Mouse (Mus musculus) G1E (cell line): ENCODE data around the gene Scd1. TPM values are rescaled to one million over a fixed set of nuclear protein-coding genes. Genes with fewer than 3 reads are reported as not detected.
A peak's percentile ranks its signal among the peaks of the same experiment; 100 is the strongest.
"Not testable (repeated sequence)": the region's sequence is repeated elsewhere in the genome, so short reads cannot be mapped to it uniquely, and the experiment has no call there.

Source experiments
- ATAC-seq: 2 replicates; pipeline ENCODE4 v1.8.0; 2016; ENCODE audit warnings: mild to moderate bottlenecking; ENCODE audit not compliant: insufficient number of reproducible peaks, poor library complexity, low FRiP score, severe bottlenecking; ENCODE audit errors: extremely low read depth
- DNase-seq: peaks from one replicate; pipeline ENCODE4 v3.0.0; 2012; ENCODE audit warnings: low spot score
- H3K27me3 ChIP-seq: 2 replicates; pipeline ENCODE4 v1.6.1; 2012; ENCODE audit warnings: mild to moderate bottlenecking, low read length, inconsistent platforms; ENCODE audit not compliant: insufficient read depth
- H3K36me3 ChIP-seq: replicated peaks from 2 replicates; pipeline ENCODE3; 2012; ENCODE audit warnings: mild to moderate bottlenecking, inconsistent platforms
- H3K4me1 ChIP-seq: 2 replicates; pipeline ENCODE4 v1.6.1; 2012; ENCODE audit warnings: low read depth, low read length, inconsistent platforms, mixed read lengths; ENCODE audit not compliant: insufficient read depth
- H3K4me3 ChIP-seq: 2 replicates; pipeline ENCODE4 v1.5.1; 2012; ENCODE audit warnings: low read depth, mild to moderate bottlenecking, inconsistent platforms, low read length, moderate library complexity, mixed read lengths
- H3K9me3 ChIP-seq: replicated peaks from 2 replicates; pipeline ENCODE4 v1.6.1; 2012; ENCODE audit warnings: inconsistent platforms
- CTCF ChIP-seq: IDR thresholded peaks from 2 replicates; pipeline ENCODE4 v1.5.1; 2012; ENCODE audit warnings: low read depth, low read length, inconsistent platforms, mixed read lengths
- GATA1 ChIP-seq: IDR thresholded peaks from 2 replicates; pipeline ENCODE4 v1.6.1; 2012; ENCODE audit warnings: borderline replicate concordance, low read length, inconsistent platforms, mixed read lengths
- GATA2 ChIP-seq: IDR thresholded peaks from 2 replicates; pipeline ENCODE4 v1.6.1; 2012; ENCODE audit warnings: low read depth, low read length, inconsistent platforms, borderline replicate concordance
- POLR2AphosphoS5 ChIP-seq: IDR thresholded peaks from 2 replicates; pipeline ENCODE4 v1.6.1; 2012; ENCODE audit warnings: low read depth, low read length, inconsistent platforms; ENCODE audit not compliant: insufficient replicate concordance
- TAL1 ChIP-seq: conservative IDR thresholded peaks from 2 replicates; pipeline ENCODE4 v1.6.1; 2012; ENCODE audit warnings: low read depth, low read length, inconsistent platforms, mixed read lengths
- polyA plus RNA-seq: library from polyadenylated mRNA; stranded (reverse); fragments of >175 nt; gene quantifications from 2 replicates; pipeline ENCODE4 v1.2.3, GENCODE M21; 2012
- total RNA-seq, 2 experiments: library from RNA; stranded (forward) in 1 of 2; stranded (reverse) in 1 of 2; fragments of 200-1000 nt in 1 of 2; fragments of >200 nt in 1 of 2; fragmentation: Nextera tagmentation in 1 of 2; gene quantifications; 2 replicates each; pipeline ENCODE4 v1.2.3; 2014 to 2017

Scd1 gene
- total and polyA plus RNA-seq, 3 experiments, result 0.38 to 6.6 (median 6.4) TPM

GRCm38 (mm10) chr19:44377629-44378375 is 29.9 kb downstream of the Scd1 start:
- ATAC-seq, result no peak

GRCm38 (mm10) chr19:44376511-44376951 is 31.1 kb downstream of the Scd1 start:
- Histone ChIP-seq H3K9me3 (no peaks in the 10 kb centered on the region), H3K4me1 (peaks cover 22% of the 10 kb centered on the region), H3K4me3 (no peak overlapping the region), H3K36me3 (no peaks in the 10 kb centered on the region), H3K27me3 (peaks cover 14% of the 10 kb centered on the region)
- TF ChIP-seq TAL1 (no peak), POLR2AphosphoS5 (no peak), GATA1 (no peak), GATA2 (no peak), CTCF (no peak)
- no peak for DNase-seq
- no peak for ATAC-seq

More at GRCm38 (mm10) chr19:44377629-44378375, 29.9 kb downstream of the Scd1 start:
- TF ChIP-seq GATA2, result no peak
- TF ChIP-seq TAL1, result no peak
- no peak for TF ChIP-seq GATA1
- no peak for TF ChIP-seq POLR2AphosphoS5
- no peak for TF ChIP-seq CTCF
- Histone ChIP-seq H3K4me3 (no peak overlapping the region), H3K36me3 (no peaks in the 10 kb centered on the region), H3K27me3 (peaks cover 9% of the 10 kb centered on the region; the same call in 1 of the 2 replicates), H3K4me1 (peaks cover 22% of the 10 kb centered on the region), H3K9me3 (no peaks in the 10 kb centered on the region)
- no peak for DNase-seq

- H3K9me3 ChIP-seq, result no peaks in the 10 kb centered on the region
- H3K27me3 ChIP-seq, result peaks cover 32% of the 10 kb centered on the region
- DNase-seq, result peak; percentile 41
- peaks cover 14% of the 10 kb centered on the region for H3K4me1 ChIP-seq
- H3K4me3 ChIP-seq, result no peak overlapping the region
- no peaks in the 10 kb centered on the region for H3K36me3 ChIP-seq
- TF ChIP-seq CTCF, result peak; percentile 57
- no peak for TF ChIP-seq POLR2AphosphoS5
- peak; percentile 34; the same call in 1 of the 2 replicates for ATAC-seq
Measured at GRCm38 (mm10) chr19:44372969-44373368, 34.7 kb downstream of the Scd1 start.

DNA sequence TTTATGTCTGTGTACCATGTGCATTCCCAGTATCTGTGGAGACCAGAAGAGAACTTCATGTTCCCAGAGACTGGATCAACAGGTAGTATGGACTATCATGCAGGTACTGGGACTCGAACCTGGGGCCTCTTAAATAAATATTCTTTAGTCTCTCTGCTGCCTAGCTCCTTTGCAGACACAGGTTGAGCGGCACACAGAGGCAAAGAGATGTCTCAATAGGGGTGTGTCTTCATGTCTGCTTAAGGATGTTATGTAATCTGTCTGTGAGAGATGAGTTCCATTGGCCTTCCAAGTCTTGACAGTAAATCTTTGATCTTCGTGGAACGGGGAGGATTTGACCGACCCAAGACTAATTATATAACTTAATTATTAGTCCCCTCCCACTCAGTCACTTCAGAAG is 37.4 kb downstream of the Scd1 start:
- TF ChIP-seq GATA1 (no peak), TAL1 (no peak), GATA2 (no peak), CTCF (no peak), POLR2AphosphoS5 (no peak)
- Histone ChIP-seq H3K36me3 (no peaks in the 10 kb centered on the region), H3K9me3 (no peaks in the 10 kb centered on the region), H3K27me3 (peaks cover 37% of the 10 kb centered on the region), H3K4me1 (peaks cover 2% of the 10 kb centered on the region; the same call in 1 of the 2 replicates), H3K4me3 (no peak overlapping the region)
- no peak for ATAC-seq
- DNase-seq, result no peak

- H3K36me3 ChIP-seq, result no peaks in the 10 kb centered on the region
- H3K4me1 ChIP-seq, result peaks cover 2% of the 10 kb centered on the region; the same call in 1 of the 2 replicates
- no peaks in the 10 kb centered on the region for H3K9me3 ChIP-seq
- H3K4me3 ChIP-seq, result no peak overlapping the region
- H3K27me3 ChIP-seq, result peaks cover 37% of the 10 kb centered on the region
- no peak for ATAC-seq
- no peak for DNase-seq
- TF ChIP-seq CTCF, result no peak
Measured at GRCm38 (mm10) chr19:44369371-44369770, 38.3 kb downstream of the Scd1 start.

- DNase-seq, H3K36me3 ChIP-seq, H3K4me1 ChIP-seq, H3K9me3 ChIP-seq, H3K4me3 ChIP-seq, ATAC-seq: not testable (repeated sequence)
- H3K27me3 ChIP-seq, result peaks cover 35% of the 10 kb centered on the region
Measured at GRCm38 (mm10) chr19:44367076-44367475, 40.6 kb downstream of the Scd1 start.

DNA sequence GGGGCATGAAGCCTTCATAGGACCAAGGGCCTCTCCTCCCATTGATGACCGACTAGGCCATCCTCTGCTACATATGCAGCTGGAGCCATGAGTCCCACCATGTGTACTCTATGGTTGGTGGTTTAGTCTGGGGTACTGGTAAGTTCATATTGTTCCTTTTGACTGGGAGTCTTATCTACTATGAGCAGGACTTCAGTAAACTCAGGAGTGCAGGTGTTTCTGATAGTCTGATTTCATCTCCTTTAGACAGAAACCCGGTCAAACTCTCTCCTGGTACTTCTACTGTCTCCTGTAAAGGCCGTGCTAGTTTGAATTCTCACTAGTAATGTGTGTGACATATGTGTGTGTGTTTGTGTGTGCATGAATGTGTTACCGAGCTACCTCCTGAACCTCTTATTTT is 41.9 kb downstream of the Scd1 start:
- Histone ChIP-seq H3K36me3 (no peaks in the 10 kb centered on the region), H3K4me3 (no peak overlapping the region), H3K27me3 (peaks cover 28% of the 10 kb centered on the region), H3K4me1 (peaks cover 6% of the 10 kb centered on the region), H3K9me3 (no peaks in the 10 kb centered on the region)
- TF ChIP-seq TAL1 (peak; percentile 35), CTCF (no peak), POLR2AphosphoS5 (no peak)
- DNase-seq (no peak), ATAC-seq (no peak)
